ENCODE assay signal across 17 mouse cellular contexts in genomic region chr16:36924312-36924711, GRCm38 (mm10). TPM values are rescaled to one million over a fixed set of nuclear protein-coding genes. Genes with fewer than 3 reads are reported as not detected.
"Had no signal": no experiment of that assay in that cellular context is flagged by ENCODE, and none has a peak within 500 bp of the region (broad histone marks: within the 10 kb centered on the region; RNA-seq: fewer than 3 reads in every experiment).

No protein-coding gene starts in this region.

- H3K27ac ChIP-seq: lung, embryonic 15.5 days; macrophage; midbrain, embryonic 13.5 days; midbrain, embryonic 15.5 days; neural tube, embryonic 12.5 days; stomach, embryonic 15.5 days; stomach, postnatal 0 days had no signal

- H3K4me1 ChIP-seq: lung, embryonic 15.5 days; midbrain, embryonic 13.5 days; midbrain, embryonic 15.5 days; neural tube, embryonic 12.5 days; stomach, embryonic 15.5 days had no signal

- H3K4me2 ChIP-seq: lung, embryonic 15.5 days; midbrain, embryonic 11.5 days; midbrain, embryonic 13.5 days; midbrain, embryonic 15.5 days; neural tube, embryonic 12.5 days; stomach, embryonic 15.5 days had no signal

- H3K9me3 ChIP-seq: lung, embryonic 15.5 days; megakaryocyte, embryonic 14.5 days; midbrain, embryonic 13.5 days; midbrain, embryonic 15.5 days; neural tube, embryonic 12.5 days; stomach, embryonic 15.5 days had no signal

- ATAC-seq: lung, postnatal 0 days; midbrain, embryonic 13.5 days; midbrain, embryonic 15.5 days had no signal

- DNase-seq: lung, adult 2 months; lung, postnatal 14 days; lung, postnatal 36 days; right cerebral cortex, postnatal 14 days; thymus, adult 2 months; thymus, postnatal 25 days; thymus, postnatal 4 days had no signal

- H3K27me3 ChIP-seq: lung, embryonic 15.5 days; megakaryocyte, embryonic 14.5 days; midbrain, embryonic 13.5 days; midbrain, embryonic 15.5 days; neural tube, embryonic 12.5 days; stomach, embryonic 15.5 days had no signal

- H3K9ac ChIP-seq: lung, embryonic 15.5 days; midbrain, embryonic 13.5 days; midbrain, embryonic 15.5 days; neural tube, embryonic 12.5 days; stomach, embryonic 15.5 days had no signal

- H3K4me3 ChIP-seq: lung, embryonic 15.5 days; megakaryocyte, embryonic 14.5 days; midbrain, embryonic 13.5 days; midbrain, embryonic 15.5 days; neural tube, embryonic 12.5 days; stomach, embryonic 15.5 days had no signal

RNA-seq across cellular contexts. Expression of gene Eaf2, which starts 49.5 kb away (rescaled TPM):
- polyA plus RNA-seq: macrophage had no signal
